In the genomic region with DNA sequence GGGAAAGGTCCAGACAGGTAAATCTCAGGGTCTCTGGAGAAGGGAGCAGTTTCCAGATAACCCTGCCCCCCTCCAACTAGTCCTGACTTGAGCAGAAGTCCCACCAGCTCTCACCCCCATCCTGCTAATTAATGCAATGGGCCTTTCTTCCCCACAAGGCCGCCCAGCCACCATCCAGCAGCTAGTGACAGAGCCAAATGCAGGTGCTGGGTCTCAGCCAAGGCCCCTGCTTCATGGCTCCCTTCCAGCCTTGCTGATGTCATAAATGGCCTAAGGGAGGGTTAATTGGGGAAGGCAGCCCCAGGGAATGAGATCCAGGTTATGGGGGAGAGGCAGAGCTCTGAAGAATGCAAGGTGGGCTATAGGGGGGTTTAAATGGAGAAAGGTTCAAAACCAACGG, we compare ENCODE assay signal across 15 mouse cellular contexts. TPM values are rescaled to one million over a fixed set of nuclear protein-coding genes. Genes with fewer than 3 reads are reported as not detected.
DNase-seq lines count a peak whose midpoint lies in the region; ATAC-seq and TF ChIP-seq lines count a peak whose summit lies in the region.
"Had no signal": no experiment of that assay in that cellular context is flagged by ENCODE, and none has a peak within 500 bp of the region (broad histone marks: within the 10 kb centered on the region; RNA-seq: fewer than 3 reads in every experiment).

No protein-coding gene starts in this region.

- peaks cover 28% of the 10 kb centered on the region for H3K27me3 ChIP-seq in neural tube, embryonic 13.5 days
- peaks cover 58% of the 10 kb centered on the region for H3K27me3 ChIP-seq in neural tube, embryonic 15.5 days (replicated peaks)
- no peaks in the 10 kb centered on the region for H3K27me3 ChIP-seq in hindbrain, embryonic 14.5 days (ENCODE audit: control insufficient read depth, insufficient read depth, low read length)
- no peaks in the 10 kb centered on the region for H3K27me3 ChIP-seq in midbrain, postnatal 0 days (ENCODE audit: insufficient read depth, low read length)

- ATAC-seq in neural tube, embryonic 13.5 days (ENCODE audit: low read depth): peak; percentile 38; the same call in 1 of the 2 replicates
- ATAC-seq in neural tube, embryonic 15.5 days (ENCODE audit: low FRiP score): no peak
- no peak; the same call in 1 of the 2 replicates for ATAC-seq in hindbrain, embryonic 14.5 days (ENCODE audit: low FRiP score)
- no peak for ATAC-seq in midbrain, postnatal 0 days (ENCODE audit: low FRiP score)

- H3K36me3 ChIP-seq in neural tube, embryonic 13.5 days: no peaks in the 10 kb centered on the region
- H3K36me3 ChIP-seq in neural tube, embryonic 15.5 days: no peaks in the 10 kb centered on the region
- H3K36me3 ChIP-seq in hindbrain, embryonic 14.5 days (replicated peaks; ENCODE audit: control insufficient read depth, insufficient read depth): no peaks in the 10 kb centered on the region; the same call in 1 of the 2 replicates
- peaks cover 3% of the 10 kb centered on the region for H3K36me3 ChIP-seq in midbrain, postnatal 0 days (ENCODE audit: insufficient read depth, low read length)
- H3K36me3 ChIP-seq: heart, embryonic 15.5 days had no signal

- H3K27ac ChIP-seq in neural tube, embryonic 13.5 days (replicated peaks): no peak overlapping the region
- no peak overlapping the region for H3K27ac ChIP-seq in neural tube, embryonic 15.5 days (replicated peaks)
- no peak overlapping the region for H3K27ac ChIP-seq in hindbrain, embryonic 14.5 days
- H3K27ac ChIP-seq in midbrain, postnatal 0 days (ENCODE audit: low read depth, low read length): no peak overlapping the region
- H3K27ac ChIP-seq: heart, embryonic 15.5 days had no signal

- H3K4me1 ChIP-seq in neural tube, embryonic 13.5 days (replicated peaks): peaks cover 32% of the 10 kb centered on the region
- peaks cover 18% of the 10 kb centered on the region for H3K4me1 ChIP-seq in neural tube, embryonic 15.5 days
- H3K4me1 ChIP-seq in hindbrain, embryonic 14.5 days (replicated peaks; ENCODE audit: control insufficient read depth, insufficient read depth, low read length): peaks cover 25% of the 10 kb centered on the region
- peaks cover 5% of the 10 kb centered on the region; the same call in 1 of the 2 replicates for H3K4me1 ChIP-seq in midbrain, postnatal 0 days (ENCODE audit: insufficient read depth, low read length)

- H3K4me3 ChIP-seq in neural tube, embryonic 13.5 days: no peak overlapping the region
- no peak overlapping the region for H3K4me3 ChIP-seq in neural tube, embryonic 15.5 days (replicated peaks)
- H3K4me3 ChIP-seq in hindbrain, embryonic 14.5 days (replicated peaks; ENCODE audit: low read length): no peak overlapping the region
- H3K4me3 ChIP-seq in midbrain, postnatal 0 days (ENCODE audit: low read depth, low read length): no peak overlapping the region
- H3K4me3 ChIP-seq: heart, embryonic 15.5 days; myocyte had no signal

- no peak overlapping the region for H3K4me2 ChIP-seq in neural tube, embryonic 13.5 days
- no peak overlapping the region for H3K4me2 ChIP-seq in neural tube, embryonic 15.5 days
- H3K4me2 ChIP-seq in hindbrain, embryonic 14.5 days (replicated peaks): no peak overlapping the region
- no peak overlapping the region for H3K4me2 ChIP-seq in midbrain, postnatal 0 days (ENCODE audit: low read depth, low read length, poor library complexity, severe bottlenecking)
- H3K4me2 ChIP-seq: heart, embryonic 15.5 days had no signal

- TF ChIP-seq CTCF in midbrain, postnatal 0 days (IDR thresholded peaks at IDR 0.05): no peak

- H3K9me3 ChIP-seq in neural tube, embryonic 13.5 days: no peaks in the 10 kb centered on the region
- H3K9me3 ChIP-seq in neural tube, embryonic 15.5 days (replicated peaks): no peaks in the 10 kb centered on the region
- H3K9me3 ChIP-seq in hindbrain, embryonic 14.5 days (ENCODE audit: control insufficient read depth, low read length): no peaks in the 10 kb centered on the region
- no peaks in the 10 kb centered on the region for H3K9me3 ChIP-seq in midbrain, postnatal 0 days (ENCODE audit: low read length)
- H3K9me3 ChIP-seq: heart, embryonic 15.5 days had no signal

- peak; percentile 70 to 75 for DNase-seq in cerebellum, postnatal 10 days
- DNase-seq in cerebellum, adult 11-12 months: no peak
- DNase-seq in hindbrain, embryonic 14.5 days (ENCODE audit: low spot score): peak; percentile 59
- peak; percentile 46 for DNase-seq in midbrain, postnatal 0 days (ENCODE audit: low spot score)
- DNase-seq in lung, postnatal 4 days: no peak
- no peak for DNase-seq in thymus, postnatal 25 days
- DNase-seq: gastrocnemius, postnatal 14 days; kidney, adult 11 months; lung, postnatal 14 days; spleen, adult 18-20 months had no signal

- no peak overlapping the region for H3K9ac ChIP-seq in neural tube, embryonic 13.5 days
- H3K9ac ChIP-seq in neural tube, embryonic 15.5 days (replicated peaks): no peak overlapping the region
- H3K9ac ChIP-seq in hindbrain, embryonic 14.5 days: no peak overlapping the region
- H3K9ac ChIP-seq in midbrain, postnatal 0 days (replicated peaks; ENCODE audit: low read length, poor library complexity, severe bottlenecking): no peak overlapping the region
- H3K9ac ChIP-seq: heart, embryonic 15.5 days had no signal

- 55% methylated on average over 2 of the region's 2 CpGs for WGBS in neural tube, embryonic 13.5 days
- WGBS in neural tube, embryonic 15.5 days: 38% methylated on average over 2 of the region's 2 CpGs
- 44% methylated on average over 2 of the region's 2 CpGs for WGBS in hindbrain, embryonic 14.5 days
- 43% methylated on average over 2 of the region's 2 CpGs for WGBS in midbrain, postnatal 0 days

RNA-seq across cellular contexts. Expression of a gene that starts 32.4 kb away (rescaled TPM):
- polyA plus RNA-seq in neural tube, embryonic 13.5 days (2015; fragmentation: Nextera tagmentation; extraction: Ambion mirVana): 23.2 and 27.2 TPM in 2 replicates
- 26.9 and 37.1 TPM in 2 replicates for polyA plus RNA-seq in neural tube, embryonic 15.5 days (2015; fragmentation: Nextera tagmentation; extraction: Ambion mirVana)
- 55.2 and 64.9 TPM in 2 replicates for polyA plus RNA-seq in hindbrain, embryonic 14.5 days (2014; fragmentation: Nextera tagmentation; extraction: Ambion mirVana)
- total RNA-seq in midbrain, postnatal 0 days (2014; rRNA removed): 109 and 117 TPM in 2 replicates
- polyA plus RNA-seq in midbrain, postnatal 0 days (2015; fragmentation: Nextera tagmentation; extraction: Ambion mirVana): 109 and 121 TPM in 2 replicates
- total RNA-seq: liver, adult 2 months had no signal
- polyA plus RNA-seq: liver, adult 2 months had no signal

RNA-seq across cellular contexts. Expression of a gene that starts 59.4 kb away (rescaled TPM):
- 25.5 and 28.3 TPM in 2 replicates for polyA plus RNA-seq in neural tube, embryonic 13.5 days (2015; fragmentation: Nextera tagmentation; extraction: Ambion mirVana)
- 27.9 and 35.2 TPM in 2 replicates for polyA plus RNA-seq in neural tube, embryonic 15.5 days (2015; fragmentation: Nextera tagmentation; extraction: Ambion mirVana)
- polyA plus RNA-seq in hindbrain, embryonic 14.5 days (2014; fragmentation: Nextera tagmentation; extraction: Ambion mirVana): 33.3 and 34.4 TPM in 2 replicates
- 62.8 and 65.0 TPM in 2 replicates for total RNA-seq in midbrain, postnatal 0 days (2014; rRNA removed)
- polyA plus RNA-seq in midbrain, postnatal 0 days (2015; fragmentation: Nextera tagmentation; extraction: Ambion mirVana): 42.1 and 42.2 TPM in 2 replicates
- polyA plus RNA-seq: myocyte had no signal

Comparison
In these comparisons a context has a peak if more than half of its experiments do, and no peak if none do; other contexts are left out.
1. DNase-seq: peak in cerebellum, postnatal 10 days (2 of 2), hindbrain, embryonic 14.5 days (single experiment) and midbrain, postnatal 0 days (single experiment); none in cerebellum, adult 11-12 months (single experiment), lung, postnatal 4 days (0 of 2) and thymus, postnatal 25 days (single experiment).